Mouse (Mus musculus): ENCODE results near the gene Mical3.

Mical3 gene

GRCm38 (mm10) chr6:121146798-121147197 lies 16.0 kb upstream of the Mical3 start:
- DNase-seq (ENCODE audit: low read depth, low spot score): no peak

GRCm38 (mm10) chr6:121145906-121146305 lies 15.1 kb upstream of the Mical3 start:
- no peak for DNase-seq (ENCODE audit: low read depth, low spot score)

- no peak for DNase-seq (ENCODE audit: low read depth, low spot score)
Measured at GRCm38 (mm10) chr6:121145010-121145604, 14.3 kb upstream of the Mical3 start.

- DNase-seq (ENCODE audit: low read depth, low spot score): no peak
Measured at GRCm38 (mm10) chr6:121144066-121144465, 13.3 kb upstream of the Mical3 start.

GRCm38 (mm10) chr6:121143439-121143838 lies 12.6 kb upstream of the Mical3 start:
- DNase-seq (ENCODE audit: low read depth, low spot score): no peak

GRCm38 (mm10) chr6:121142298-121142697 lies 11.5 kb upstream of the Mical3 start:
- no peak for DNase-seq (ENCODE audit: low read depth, low spot score)

- DNase-seq (ENCODE audit: low read depth, low spot score): no peak
Measured at GRCm38 (mm10) chr6:121139271-121139670, 8.5 kb upstream of the Mical3 start.

GRCm38 (mm10) chr6:121138338-121139040 lies 7.7 kb upstream of the Mical3 start:
- DNase-seq (ENCODE audit: low read depth, low spot score): no peak

- DNase-seq (ENCODE audit: low read depth, low spot score): no peak
Measured at GRCm38 (mm10) chr6:121137222-121137621, 6.4 kb upstream of the Mical3 start.

GRCm38 (mm10) chr6:121134884-121135283 lies 4.1 kb upstream of the Mical3 start:
- no peak for DNase-seq (ENCODE audit: low read depth, low spot score)

GRCm38 (mm10) chr6:121134249-121134648 lies 3.5 kb upstream of the Mical3 start:
- no peak for DNase-seq (ENCODE audit: low read depth, low spot score)

- DNase-seq (ENCODE audit: low read depth, low spot score): peak; percentile 84
Measured at GRCm38 (mm10) chr6:121130039-121130705, 627 bp downstream of the Mical3 start.

- no peak for DNase-seq (ENCODE audit: low read depth, low spot score)
Measured at GRCm38 (mm10) chr6:121129506-121129905, 1.3 kb downstream of the Mical3 start.

GRCm38 (mm10) chr6:121128736-121129135 lies 2.1 kb downstream of the Mical3 start:
- no peak for DNase-seq (ENCODE audit: low read depth, low spot score)

GRCm38 (mm10) chr6:121127726-121128125 lies 3.1 kb downstream of the Mical3 start:
- no peak for DNase-seq (ENCODE audit: low read depth, low spot score)

GRCm38 (mm10) chr6:121126202-121126601 lies 4.6 kb downstream of the Mical3 start:
- no peak for DNase-seq (ENCODE audit: low read depth, low spot score)

- DNase-seq (ENCODE audit: low read depth, low spot score): no peak
Measured at GRCm38 (mm10) chr6:121122739-121123241, 8.0 kb downstream of the Mical3 start.

GRCm38 (mm10) chr6:121120776-121121175 lies 10.0 kb downstream of the Mical3 start:
- DNase-seq (ENCODE audit: low read depth, low spot score): no peak

- DNase-seq (ENCODE audit: low read depth, low spot score): no peak
Measured at GRCm38 (mm10) chr6:121117971-121118755, 12.6 kb downstream of the Mical3 start.

GRCm38 (mm10) chr6:121117142-121117541 lies 13.7 kb downstream of the Mical3 start:
- DNase-seq (ENCODE audit: low read depth, low spot score): peak; percentile 20

- DNase-seq (ENCODE audit: low read depth, low spot score): no peak
Measured at GRCm38 (mm10) chr6:121116434-121116833, 14.4 kb downstream of the Mical3 start.

Data from CD4-positive helper T cell, adult 2 months (primary cell).